Mouse (Mus musculus) ES-Bruce4 (cell line): ENCODE results near the gene Brinp1.

Experiments used
- CTCF ChIP-seq: IDR thresholded peaks from one replicate; pipeline ENCODE4 v1.8.1; 2011; ENCODE audit warnings: low read depth, low read length
- POLR2A ChIP-seq: IDR thresholded peaks from one replicate; pipeline ENCODE4 v1.8.1; 2011; ENCODE audit warnings: low read length; ENCODE audit not compliant: insufficient read depth

DNA sequence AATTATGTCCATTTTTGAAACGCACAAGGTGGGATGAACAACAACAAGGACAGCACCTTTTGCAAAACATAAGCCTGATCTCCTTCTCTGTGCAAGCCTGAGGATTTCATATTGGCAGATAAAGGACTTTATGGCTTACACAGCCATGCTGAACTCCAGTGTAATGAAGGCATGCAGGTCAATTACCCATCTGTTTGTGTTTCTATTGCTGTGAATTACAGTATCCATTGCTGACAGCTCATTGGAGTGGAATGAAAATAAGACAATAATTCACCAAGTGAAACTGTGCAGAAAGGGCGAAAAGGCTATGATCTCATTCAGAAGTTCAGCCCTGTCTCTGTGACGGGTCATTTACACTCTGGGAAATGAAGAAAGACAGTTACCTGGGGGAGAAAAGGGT lies 147.7 kb downstream of the Brinp1 start:
- no peak for TF ChIP-seq POLR2A
- TF ChIP-seq CTCF, result no peak
